Mouse (Mus musculus) cerebellum, adult 11-12 months (tissue): ENCODE measurements around the gene Timp4.
A peak's percentile ranks its signal among the peaks of the same experiment; 100 is the strongest.
"Not testable (repeated sequence)": the region's sequence is repeated elsewhere in the genome, so short reads cannot be mapped to it uniquely, and the experiment has no call there.

ENCODE experiments used
- DNase-seq: peaks from one replicate; pipeline ENCODE4 v3.0.0; 2022

The Timp4 gene

GRCm38 (mm10) chr6:115245500-115246058, 6.4 kb downstream of the Timp4 start:
- DNase-seq, result peak; percentile 64

DNA sequence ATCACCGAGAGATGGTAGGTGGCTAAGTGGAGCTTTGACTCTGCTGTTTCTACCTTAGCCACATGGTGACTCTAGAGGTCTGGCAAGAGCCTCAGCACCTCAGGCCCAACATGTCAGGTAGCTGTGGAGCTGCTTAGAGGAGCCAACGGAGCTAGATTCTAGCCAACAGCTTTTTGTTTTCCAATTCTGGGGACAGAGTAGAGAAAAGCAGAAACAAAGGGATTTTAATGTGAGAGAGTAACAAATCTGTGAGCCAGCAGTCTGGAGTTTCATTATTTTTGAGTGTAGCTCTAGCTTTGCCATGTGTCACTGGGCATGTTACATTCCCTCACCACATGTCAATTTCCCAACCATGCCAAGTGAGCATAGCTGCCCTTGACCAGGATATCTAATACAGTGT, 7.8 kb downstream of the Timp4 start:
- peak; percentile 73 for DNase-seq

- no peak for DNase-seq
Observed at GRCm38 (mm10) chr6:115241939-115242338, 10.1 kb downstream of the Timp4 start.

DNA sequence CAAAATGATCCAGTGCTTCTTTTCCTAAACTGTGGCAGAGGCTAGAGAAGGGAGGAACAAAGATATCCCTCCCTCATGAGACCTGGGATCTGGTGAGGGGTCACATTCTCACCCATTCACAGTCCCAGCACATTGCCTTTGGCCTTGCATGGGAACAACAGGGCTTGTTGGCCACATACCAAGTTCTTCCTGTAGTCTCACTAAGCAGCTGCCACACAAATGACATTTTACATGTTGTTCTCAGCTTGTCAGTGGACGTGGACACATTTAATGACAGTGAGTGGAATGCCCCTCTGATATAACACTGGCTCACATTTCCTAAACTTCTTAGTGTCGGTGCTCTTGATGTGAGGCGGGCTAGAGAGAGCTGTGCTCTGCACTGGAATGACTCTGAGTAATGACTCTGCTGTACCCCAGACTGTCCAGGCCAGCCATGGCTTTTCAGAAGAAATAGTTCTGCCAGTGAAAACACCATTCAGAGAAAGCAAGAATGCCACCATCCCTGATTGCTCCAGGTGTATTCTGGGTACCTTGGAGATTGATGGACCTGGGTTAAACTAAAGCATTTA, 10.8 kb downstream of the Timp4 start:
- no peak for DNase-seq

DNA sequence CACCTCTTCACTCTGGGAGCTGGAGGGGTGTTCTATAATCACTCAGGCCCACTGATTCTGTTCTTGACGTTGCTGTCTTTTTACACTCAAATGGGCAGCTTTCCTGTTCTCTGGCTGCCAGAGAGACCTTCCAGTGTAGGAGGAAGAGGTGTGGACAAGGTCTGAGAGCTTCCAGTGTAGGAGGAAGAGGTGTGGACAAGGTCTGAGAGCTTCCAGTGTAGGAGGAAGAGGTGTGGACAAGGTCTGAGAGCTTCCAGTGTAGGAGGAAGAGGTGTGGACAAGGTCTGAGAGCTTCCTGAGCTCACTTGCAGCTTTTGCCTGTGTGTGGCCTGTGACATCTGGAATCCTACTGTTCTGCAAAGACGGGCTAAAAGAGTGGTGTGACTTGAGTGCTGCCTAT, 11.6 kb downstream of the Timp4 start:
- not testable (repeated sequence) for DNase-seq

GRCm38 (mm10) chr6:115239335-115239734, 12.7 kb downstream of the Timp4 start:
- peak; percentile 55 for DNase-seq

GRCm38 (mm10) chr6:115238031-115239027, 13.7 kb downstream of the Timp4 start:
- DNase-seq, result peak; percentile 94

- no peak for DNase-seq
Observed at GRCm38 (mm10) chr6:115232562-115232961, 19.4 kb downstream of the Timp4 start.

GRCm38 (mm10) chr6:115231836-115232235, 20.2 kb downstream of the Timp4 start:
- no peak for DNase-seq

GRCm38 (mm10) chr6:115230557-115230956, 21.4 kb downstream of the Timp4 start:
- no peak for DNase-seq

DNA sequence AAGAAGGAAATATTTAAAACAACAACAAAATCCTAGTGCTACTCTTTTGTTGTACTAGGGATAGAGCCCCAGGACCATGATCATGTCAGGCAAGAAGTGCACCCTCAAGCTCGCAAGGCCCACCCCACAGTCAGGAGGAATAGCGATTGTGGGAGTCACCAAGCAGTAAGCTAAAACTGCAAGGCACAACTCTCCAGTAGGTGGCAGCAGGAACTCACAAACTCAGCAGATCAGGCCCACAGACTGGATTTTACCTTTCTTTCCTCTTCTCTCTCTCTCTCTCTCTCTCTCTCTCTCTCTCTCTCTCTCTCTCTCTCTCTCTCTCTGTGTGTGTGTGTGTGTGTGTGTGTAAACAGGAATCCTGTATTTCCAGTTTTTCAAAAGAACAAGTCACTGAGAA, 24.5 kb downstream of the Timp4 start:
- DNase-seq, result peak; percentile 81

DNA sequence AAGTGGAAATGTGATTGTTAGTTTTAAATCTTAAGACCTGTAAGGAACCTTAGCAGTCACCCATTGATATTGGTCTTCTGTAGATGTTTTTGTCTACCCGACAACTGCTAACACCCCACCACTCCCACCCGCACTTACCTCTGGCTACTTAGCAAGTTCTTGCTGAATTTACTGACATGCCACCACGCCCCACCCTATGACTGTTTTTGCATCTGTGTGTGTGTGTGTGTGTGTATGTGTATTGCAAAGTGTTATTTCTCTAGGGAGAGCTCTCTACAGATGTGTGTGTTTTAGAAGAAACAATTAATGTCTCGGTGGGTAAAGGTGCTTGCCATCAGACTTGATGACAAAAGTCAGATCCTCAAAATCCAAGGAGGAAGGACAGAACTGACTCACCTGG, 25.0 kb downstream of the Timp4 start, which contains the start of gene Gm17482:
Gene Gm17482, plus strand, starts transcription at position 301 of the 400 bp plus-strand sequence.
- DNase-seq, result no peak

DNA sequence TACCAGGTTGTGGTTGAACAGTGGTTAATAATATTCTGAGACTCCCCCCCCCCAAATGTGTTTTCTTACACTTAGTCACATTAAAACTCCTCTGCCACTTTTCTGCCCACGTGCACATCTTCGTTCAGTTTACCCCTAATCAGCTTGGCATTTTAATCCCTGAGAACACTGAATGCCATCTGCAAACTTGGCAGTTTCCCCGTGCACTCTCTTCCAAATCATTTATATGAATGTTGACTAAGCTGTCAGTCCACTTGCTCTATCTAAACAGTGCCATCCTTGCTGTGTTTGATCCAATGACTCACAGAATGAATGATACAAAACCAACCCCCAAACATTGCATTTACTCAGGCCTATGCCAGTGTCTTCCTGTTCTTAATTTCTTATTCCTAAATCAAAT, 26.5 kb downstream of the Timp4 start:
- peak; percentile 81 for DNase-seq

DNA sequence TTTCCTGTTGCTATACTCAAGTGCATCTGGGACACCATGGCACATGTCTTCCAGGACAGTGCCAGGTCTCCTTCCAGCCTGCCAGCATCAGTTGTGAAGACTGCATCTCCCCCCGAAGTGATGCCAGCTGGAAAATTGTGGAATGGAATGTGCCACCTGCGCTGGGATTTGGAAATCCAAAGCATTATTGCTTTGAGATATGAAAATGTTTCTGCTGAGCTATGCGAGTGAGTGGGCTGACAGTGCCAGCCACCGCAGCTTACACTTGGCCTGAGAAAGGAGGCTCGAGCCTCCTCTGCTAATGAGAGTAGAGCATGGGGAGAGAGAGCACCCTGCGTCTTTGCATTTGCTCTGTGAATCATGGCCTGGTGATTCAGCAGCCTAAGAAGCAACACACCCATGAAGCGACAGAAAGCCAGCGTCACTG, 30.8 kb downstream of the Timp4 start:
- DNase-seq, result peak; percentile 76

- no peak for DNase-seq
Observed at GRCm38 (mm10) chr6:115213129-115213528, 38.9 kb downstream of the Timp4 start.

- no peak for DNase-seq
Observed at GRCm38 (mm10) chr6:115212132-115212903, 39.7 kb downstream of the Timp4 start.

DNA sequence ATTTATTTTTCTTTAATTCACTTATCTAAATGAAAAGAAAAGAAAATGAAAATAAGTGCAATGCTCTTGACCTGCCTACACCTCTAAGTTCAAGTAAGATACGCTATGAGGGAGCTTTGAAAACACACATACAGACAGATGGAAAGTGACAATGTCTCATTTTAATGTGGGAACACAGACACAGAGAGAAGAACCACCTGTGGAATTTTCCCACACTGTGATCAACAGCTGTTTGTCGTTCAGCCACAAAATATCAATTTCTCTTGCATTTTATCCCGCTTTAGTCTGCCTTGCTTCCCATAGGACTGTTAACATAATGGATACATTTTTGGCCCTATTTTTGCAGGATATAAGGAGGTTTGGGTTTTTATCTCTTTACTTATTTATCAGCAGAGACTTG, 41.2 kb downstream of the Timp4 start:
- DNase-seq, result no peak

DNA sequence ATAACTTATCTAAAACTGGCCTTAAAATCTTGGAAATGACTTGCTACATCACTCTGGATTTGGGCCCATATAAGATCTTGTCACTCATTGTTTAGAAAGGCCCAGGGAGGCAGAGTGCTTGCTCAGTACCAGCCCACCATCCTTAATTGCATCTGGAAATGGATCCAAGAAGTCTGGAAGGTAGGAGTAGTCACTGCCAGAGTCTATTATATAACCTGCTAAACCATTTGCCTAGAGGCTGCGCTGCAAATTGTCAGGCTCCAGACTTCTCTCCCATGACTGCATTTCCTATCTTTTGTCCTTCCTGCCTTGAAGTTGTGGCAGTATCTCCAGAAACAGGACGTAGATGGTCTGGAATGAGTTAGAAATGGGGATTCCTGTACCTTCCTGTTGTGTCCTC, 41.8 kb downstream of the Timp4 start:
- no peak for DNase-seq

DNA sequence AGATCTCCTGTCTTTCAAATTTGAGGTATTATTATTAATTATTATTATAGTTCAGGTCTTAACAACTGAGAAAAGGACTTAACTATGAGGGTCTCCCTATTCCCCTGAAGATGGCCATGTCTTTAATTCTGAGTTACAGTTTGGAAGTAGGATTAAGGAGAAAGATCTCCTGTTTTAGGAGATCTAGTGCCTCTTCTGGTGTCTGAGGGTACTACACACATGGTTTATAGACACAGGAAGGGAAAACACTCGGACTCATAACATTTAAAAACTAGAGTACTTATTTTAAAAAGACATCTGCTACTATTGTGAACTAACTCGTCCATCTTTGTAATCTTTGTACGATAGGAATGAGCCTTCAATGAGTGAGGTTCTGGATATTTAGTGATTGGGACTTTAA, 49.0 kb downstream of the Timp4 start:
- no peak for DNase-seq

DNA sequence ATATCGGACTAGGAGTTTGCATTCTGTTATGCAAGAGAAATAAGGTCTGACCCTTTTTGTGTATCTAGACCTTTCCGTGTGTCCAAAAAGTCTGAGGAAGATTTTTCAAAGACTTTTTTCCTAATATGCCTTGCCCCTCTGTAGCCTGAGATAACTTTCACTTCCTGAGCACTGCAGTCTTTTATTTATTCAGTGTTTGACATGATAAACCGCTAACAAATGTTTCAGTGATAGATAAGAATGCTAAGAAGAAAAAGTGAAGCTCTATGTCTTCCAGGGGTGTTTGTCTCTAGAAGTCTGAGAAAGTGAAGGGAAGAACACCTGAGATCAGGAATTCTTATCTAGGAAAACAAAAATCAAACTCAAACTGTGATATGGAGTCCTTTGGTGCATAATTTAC, 51.3 kb downstream of the Timp4 start:
- DNase-seq, result no peak
